In genomic region chr4:148121982-148122693, GRCm38 (mm10) we compare ENCODE assay signal across 12 mouse cellular contexts. TPM values are rescaled to one million over a fixed set of nuclear protein-coding genes. Genes with fewer than 3 reads are reported as not detected.
DNase-seq lines count a peak whose midpoint lies in the region; ATAC-seq and TF ChIP-seq lines count a peak whose summit lies in the region.
"Had no signal": no experiment of that assay in that cellular context is flagged by ENCODE, and none has a peak within 500 bp of the region (broad histone marks: within the 10 kb centered on the region; RNA-seq: fewer than 3 reads in every experiment).

No protein-coding gene starts in this region.

- peak; percentile 91 for ATAC-seq in embryonic facial prominence, embryonic 14.5 days (ENCODE audit: low read depth)
- ATAC-seq in hindbrain, embryonic 15.5 days (ENCODE audit: low FRiP score, low read depth) = peak; percentile 83
- ATAC-seq in midbrain, postnatal 0 days (ENCODE audit: low FRiP score) = peak; percentile 62
- ATAC-seq: Patski had no signal

- H3K4me3 ChIP-seq in embryonic facial prominence, embryonic 14.5 days (ENCODE audit: low read depth, low read length) = no peak overlapping the region
- H3K4me3 ChIP-seq in hindbrain, embryonic 15.5 days = no peak overlapping the region
- no peak overlapping the region for H3K4me3 ChIP-seq in midbrain, postnatal 0 days (ENCODE audit: low read depth, low read length)
- H3K4me3 ChIP-seq: layer of hippocampus, adult 2 months; lung, embryonic 15.5 days had no signal

- no peak overlapping the region for H3K4me2 ChIP-seq in embryonic facial prominence, embryonic 14.5 days (ENCODE audit: low read depth, low read length)
- no peak overlapping the region for H3K4me2 ChIP-seq in hindbrain, embryonic 15.5 days
- H3K4me2 ChIP-seq in midbrain, postnatal 0 days (ENCODE audit: low read depth, low read length, poor library complexity, severe bottlenecking) = no peak overlapping the region
- H3K4me2 ChIP-seq: lung, embryonic 15.5 days had no signal

- no peaks in the 10 kb centered on the region for H3K27me3 ChIP-seq in embryonic facial prominence, embryonic 14.5 days (replicated peaks; ENCODE audit: control insufficient read depth, insufficient read depth, low read length)
- no peaks in the 10 kb centered on the region for H3K27me3 ChIP-seq in hindbrain, embryonic 15.5 days
- H3K27me3 ChIP-seq in midbrain, postnatal 0 days (ENCODE audit: insufficient read depth, low read length) = no peaks in the 10 kb centered on the region
- H3K27me3 ChIP-seq: lung, embryonic 15.5 days; Patski had no signal

- no peaks in the 10 kb centered on the region for H3K36me3 ChIP-seq in embryonic facial prominence, embryonic 14.5 days (ENCODE audit: control insufficient read depth, insufficient read depth, low read length)
- no peaks in the 10 kb centered on the region for H3K36me3 ChIP-seq in hindbrain, embryonic 15.5 days
- no peaks in the 10 kb centered on the region for H3K36me3 ChIP-seq in midbrain, postnatal 0 days (ENCODE audit: insufficient read depth, low read length)
- H3K36me3 ChIP-seq: lung, embryonic 15.5 days had no signal

- H3K27ac ChIP-seq in embryonic facial prominence, embryonic 14.5 days (replicated peaks; ENCODE audit: low read depth, low read length) = peak overlapping the region; percentile 13
- peak overlapping the region; percentile 84 for H3K27ac ChIP-seq in hindbrain, embryonic 15.5 days (replicated peaks)
- H3K27ac ChIP-seq in midbrain, postnatal 0 days (ENCODE audit: low read depth, low read length) = peak overlapping the region; percentile 59; the same call in 1 of the 2 replicates
- H3K27ac ChIP-seq: layer of hippocampus, adult 2 months; lung, embryonic 15.5 days had no signal

- H3K4me1 ChIP-seq in embryonic facial prominence, embryonic 14.5 days (ENCODE audit: control insufficient read depth, insufficient read depth, low read length) = no peaks in the 10 kb centered on the region
- H3K4me1 ChIP-seq in hindbrain, embryonic 15.5 days (replicated peaks) = peaks cover 57% of the 10 kb centered on the region
- H3K4me1 ChIP-seq in midbrain, postnatal 0 days (ENCODE audit: insufficient read depth, low read length) = no peaks in the 10 kb centered on the region
- H3K4me1 ChIP-seq: lung, embryonic 15.5 days had no signal

- no peaks in the 10 kb centered on the region for H3K9me3 ChIP-seq in embryonic facial prominence, embryonic 14.5 days (ENCODE audit: control insufficient read depth, low read length)
- H3K9me3 ChIP-seq in hindbrain, embryonic 15.5 days = no peaks in the 10 kb centered on the region
- H3K9me3 ChIP-seq in midbrain, postnatal 0 days (ENCODE audit: low read length) = no peaks in the 10 kb centered on the region
- H3K9me3 ChIP-seq: lung, embryonic 15.5 days had no signal

- no peak for TF ChIP-seq CTCF in midbrain, postnatal 0 days (IDR thresholded peaks at IDR 0.05)

- H3K9ac ChIP-seq in embryonic facial prominence, embryonic 14.5 days (ENCODE audit: low read depth, low read length) = no peak overlapping the region
- no peak overlapping the region for H3K9ac ChIP-seq in hindbrain, embryonic 15.5 days
- no peak overlapping the region for H3K9ac ChIP-seq in midbrain, postnatal 0 days (replicated peaks; ENCODE audit: low read length, poor library complexity, severe bottlenecking)
- H3K9ac ChIP-seq: lung, embryonic 15.5 days had no signal

- DNase-seq in embryo, embryonic 10 days (ENCODE audit: low spot score) = peak; percentile 39
- DNase-seq in embryonic facial prominence, embryonic 14.5 days (ENCODE audit: low spot score) = peak; percentile 75
- DNase-seq in midbrain, postnatal 0 days (ENCODE audit: low spot score) = peak; percentile 89
- DNase-seq in B cell, adult 2 months = no peak
- DNase-seq in adipocyte (ENCODE audit: low spot score) = no peak
- DNase-seq in urinary bladder, postnatal 4 days (ENCODE audit: low spot score in 2 of 2) = no peak
- DNase-seq in left cerebral cortex, adult 9 months (ENCODE audit: low spot score in 2 of 2) = no peak

- 31% methylated on average over 2 of the region's 6 CpGs for WGBS in embryonic facial prominence, embryonic 14.5 days
- WGBS in hindbrain, embryonic 15.5 days = 4% methylated on average over 6 of the region's 6 CpGs
- 10% methylated on average over 6 of the region's 6 CpGs for WGBS in midbrain, postnatal 0 days

RNA-seq across cellular contexts. Expression of gene Mad2l2, which starts 8.0 kb away (rescaled TPM):
- 51.1 and 59.8 TPM in 2 replicates for polyA plus RNA-seq in embryonic facial prominence, embryonic 14.5 days (2014; fragmentation: Nextera tagmentation; extraction: Ambion mirVana)
- polyA plus RNA-seq in hindbrain, embryonic 15.5 days (2015; fragmentation: Nextera tagmentation; extraction: Ambion mirVana) = 98.3 and 110 TPM in 2 replicates
- total RNA-seq in midbrain, postnatal 0 days (2014; rRNA removed) = 42.0 and 51.7 TPM in 2 replicates
- polyA plus RNA-seq in midbrain, postnatal 0 days (2015; fragmentation: Nextera tagmentation; extraction: Ambion mirVana) = 84.0 and 89.1 TPM in 2 replicates

RNA-seq across cellular contexts. Expression of gene Draxin, which starts 8.4 kb away (rescaled TPM):
- polyA plus RNA-seq in embryonic facial prominence, embryonic 14.5 days (2014; fragmentation: Nextera tagmentation; extraction: Ambion mirVana) = 0.56 and 0.67 TPM in 2 replicates
- 15.4 and 16.1 TPM in 2 replicates for polyA plus RNA-seq in hindbrain, embryonic 15.5 days (2015; fragmentation: Nextera tagmentation; extraction: Ambion mirVana)
- total RNA-seq in midbrain, postnatal 0 days (2014; rRNA removed) = 23.9 and 29.5 TPM in 2 replicates
- 4.3 and 5.0 TPM in 2 replicates for polyA plus RNA-seq in midbrain, postnatal 0 days (2015; fragmentation: Nextera tagmentation; extraction: Ambion mirVana)
- polyA plus RNA-seq: heart, embryonic 16.5 days had no signal

RNA-seq across cellular contexts. Expression of gene Fbxo6, which starts 29.8 kb away (rescaled TPM):
- 13.8 and 15.3 TPM in 2 replicates for polyA plus RNA-seq in embryonic facial prominence, embryonic 14.5 days (2014; fragmentation: Nextera tagmentation; extraction: Ambion mirVana)
- polyA plus RNA-seq in hindbrain, embryonic 15.5 days (2015; fragmentation: Nextera tagmentation; extraction: Ambion mirVana) = 21.7 and 21.8 TPM in 2 replicates
- total RNA-seq in midbrain, postnatal 0 days (2014; rRNA removed) = 23.4 and 27.7 TPM in 2 replicates
- polyA plus RNA-seq in midbrain, postnatal 0 days (2015; fragmentation: Nextera tagmentation; extraction: Ambion mirVana) = 23.6 and 25.8 TPM in 2 replicates

RNA-seq across cellular contexts. Expression of gene Agtrap, which starts 34.3 kb away (rescaled TPM):
- 15.9 and 16.2 TPM in 2 replicates for polyA plus RNA-seq in embryonic facial prominence, embryonic 14.5 days (2014; fragmentation: Nextera tagmentation; extraction: Ambion mirVana)
- 6.0 and 6.8 TPM in 2 replicates for polyA plus RNA-seq in hindbrain, embryonic 15.5 days (2015; fragmentation: Nextera tagmentation; extraction: Ambion mirVana)
- 6.6 and 7.5 TPM in 2 replicates for total RNA-seq in midbrain, postnatal 0 days (2014; rRNA removed)
- polyA plus RNA-seq in midbrain, postnatal 0 days (2015; fragmentation: Nextera tagmentation; extraction: Ambion mirVana) = 7.4 and 8.6 TPM in 2 replicates

RNA-seq across cellular contexts. Expression of gene Fbxo44, which starts 38.1 kb away (rescaled TPM):
- polyA plus RNA-seq in embryonic facial prominence, embryonic 14.5 days (2014; fragmentation: Nextera tagmentation; extraction: Ambion mirVana) = 7.7 and 9.6 TPM in 2 replicates
- 93.3 and 96.0 TPM in 2 replicates for polyA plus RNA-seq in hindbrain, embryonic 15.5 days (2015; fragmentation: Nextera tagmentation; extraction: Ambion mirVana)
- total RNA-seq in midbrain, postnatal 0 days (2014; rRNA removed) = 169 and 189 TPM in 2 replicates
- polyA plus RNA-seq in midbrain, postnatal 0 days (2015; fragmentation: Nextera tagmentation; extraction: Ambion mirVana) = 107 and 116 TPM in 2 replicates

Comparison
In these comparisons a context has a peak if more than half of its experiments do, and no peak if none do; other contexts are left out.
1. DNase-seq: peak in embryo, embryonic 10 days (single experiment), embryonic facial prominence, embryonic 14.5 days (single experiment) and midbrain, postnatal 0 days (single experiment); none in B cell, adult 2 months (0 of 2), adipocyte (single experiment), urinary bladder, postnatal 4 days (0 of 2) and left cerebral cortex, adult 9 months (0 of 2).
2. H3K27ac ChIP-seq: peak in every context shown above with its lines; median percentile 84 in hindbrain, embryonic 15.5 days; 59 in midbrain, postnatal 0 days; 13 in embryonic facial prominence, embryonic 14.5 days.
3. Peak in every context shown above with its lines, with median percentiles within 50 percentile points of each other: ATAC-seq.